Mouse (Mus musculus): ENCODE data around the gene Zbtb17. TPM values are rescaled to one million over a fixed set of nuclear protein-coding genes. Genes with fewer than 3 reads are reported as not detected.
A peak's percentile ranks its signal among the peaks of the same experiment; 100 is the strongest.

Gene Zbtb17
- 12.6 and 16.4 TPM in 2 replicates for polyA plus RNA-seq (2012; ENCODE audit: insufficient read depth, insufficient read length, missing spikeins)

DNA sequence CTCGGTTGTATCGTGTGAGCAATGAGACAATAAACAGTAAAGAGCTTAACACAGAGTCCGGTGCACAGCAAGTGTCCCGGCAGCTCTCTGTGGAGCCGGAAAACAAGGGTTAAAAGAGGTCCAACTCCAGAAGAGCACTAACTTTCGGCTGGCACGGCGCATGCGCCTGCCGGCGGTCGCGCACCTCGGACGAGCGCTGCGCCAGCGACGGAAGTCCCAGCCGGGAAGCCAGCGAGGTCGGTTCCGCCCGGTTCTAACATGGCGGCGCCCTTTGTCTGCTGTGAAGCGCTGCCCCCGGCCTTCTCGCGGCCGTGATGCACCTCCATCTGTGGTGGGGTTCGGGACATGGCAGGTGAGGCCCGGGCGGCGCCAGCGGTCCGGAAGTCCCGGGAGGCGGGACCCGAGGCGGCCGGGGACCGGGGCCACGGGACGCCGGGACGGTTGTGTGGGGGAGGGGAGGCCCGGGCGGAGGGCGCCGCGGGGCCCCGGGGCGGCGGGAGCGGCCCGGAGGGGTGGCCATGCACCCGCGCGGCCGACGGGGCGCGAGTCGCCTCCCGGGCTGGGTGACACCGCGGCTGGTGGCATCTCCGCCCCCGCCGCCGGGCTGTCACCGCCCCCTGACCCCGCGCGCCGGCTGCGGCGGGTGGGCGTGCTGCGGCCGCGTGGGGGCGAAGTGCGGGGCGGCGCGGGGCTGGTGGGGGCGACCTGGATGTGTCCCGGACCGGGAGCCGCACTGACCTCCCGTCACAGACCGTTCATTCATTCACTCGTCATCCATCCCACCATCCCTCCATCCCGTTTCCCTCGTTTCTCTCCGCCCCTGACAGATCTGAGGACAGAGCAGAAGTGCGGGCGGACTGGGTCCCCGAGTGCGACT lies at the start of gene Zbtb17:
Zbtb17 (plus strand) TSS at position 204 of the 877 bp plus-strand sequence.
- Histone ChIP-seq H3K4me3 (ENCODE audit: insufficient read depth, low read length) (peak within 1 kb of the TSS; percentile 93), H3K27ac (ENCODE audit: insufficient read depth, low read depth, low read length) (peak within 1 kb of the TSS; percentile 56), H3K4me1 (ENCODE audit: control insufficient read depth, insufficient read depth, low read length) (peaks cover 18% of the 10 kb centered on the region)
- TF ChIP-seq POLR2A (IDR thresholded peaks at IDR 0.05; ENCODE audit: borderline replicate concordance, low read depth, low read length) = no peak
- no peak for TF ChIP-seq CTCF (IDR thresholded peaks at IDR 0.05; ENCODE audit: low read depth, low read length)

- Histone ChIP-seq H3K4me3 (ENCODE audit: insufficient read depth, low read length) (no peak overlapping the region), H3K4me1 (ENCODE audit: control insufficient read depth, insufficient read depth, low read length) (no peaks in the 10 kb centered on the region), H3K27ac (ENCODE audit: insufficient read depth, low read depth, low read length) (no peak overlapping the region)
- TF ChIP-seq CTCF (IDR thresholded peaks at IDR 0.05; ENCODE audit: low read depth, low read length) = no peak
Observed at GRCm38 (mm10) chr4:141394751-141395150, 49.7 kb upstream of the Zbtb17 start.

GRCm38 (mm10) chr4:141397861-141398260 lies 46.6 kb upstream of the Zbtb17 start:
- Histone ChIP-seq H3K4me3 (ENCODE audit: insufficient read depth, low read length) (no peak overlapping the region), H3K4me1 (ENCODE audit: control insufficient read depth, insufficient read depth, low read length) (no peaks in the 10 kb centered on the region), H3K27ac (ENCODE audit: insufficient read depth, low read depth, low read length) (no peak overlapping the region)
- TF ChIP-seq CTCF (IDR thresholded peaks at IDR 0.05; ENCODE audit: low read depth, low read length) = no peak
- TF ChIP-seq POLR2A (IDR thresholded peaks at IDR 0.05; ENCODE audit: borderline replicate concordance, low read depth, low read length) = no peak

DNA sequence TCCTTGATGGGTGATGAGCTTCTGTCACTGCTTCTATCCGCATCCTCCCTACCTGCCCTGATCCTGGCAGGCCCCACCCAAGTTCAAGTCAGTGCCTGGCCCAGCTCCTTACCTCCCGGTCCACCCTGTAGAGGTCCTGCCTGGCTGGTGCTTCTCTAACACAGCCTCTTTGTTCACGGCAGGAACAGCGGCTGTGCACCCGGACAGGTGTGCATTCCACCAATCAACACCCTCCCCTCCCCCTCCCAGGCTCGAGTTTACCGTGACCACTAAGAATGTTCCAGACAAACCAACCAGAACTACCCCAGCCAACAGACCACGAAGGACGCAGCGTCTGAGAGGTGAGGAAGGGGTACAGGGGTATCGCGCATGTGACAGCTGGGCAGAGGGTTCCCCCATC lies 45.9 kb upstream of the Zbtb17 start, which contains the start of gene Clcnka:
Clcnka (minus strand) TSS at position 180 of the 400 bp plus-strand sequence.
- H3K4me1 ChIP-seq (ENCODE audit: control insufficient read depth, insufficient read depth, low read length) = no peaks in the 10 kb centered on the region
- no peak within 1 kb of the TSS for H3K4me3 ChIP-seq (ENCODE audit: insufficient read depth, low read length)
- no peak within 1 kb of the TSS for H3K27ac ChIP-seq (ENCODE audit: insufficient read depth, low read depth, low read length)
- TF ChIP-seq CTCF (IDR thresholded peaks at IDR 0.05; ENCODE audit: low read depth, low read length) = no peak
- no peak for TF ChIP-seq POLR2A (IDR thresholded peaks at IDR 0.05; ENCODE audit: borderline replicate concordance, low read depth, low read length)

DNA sequence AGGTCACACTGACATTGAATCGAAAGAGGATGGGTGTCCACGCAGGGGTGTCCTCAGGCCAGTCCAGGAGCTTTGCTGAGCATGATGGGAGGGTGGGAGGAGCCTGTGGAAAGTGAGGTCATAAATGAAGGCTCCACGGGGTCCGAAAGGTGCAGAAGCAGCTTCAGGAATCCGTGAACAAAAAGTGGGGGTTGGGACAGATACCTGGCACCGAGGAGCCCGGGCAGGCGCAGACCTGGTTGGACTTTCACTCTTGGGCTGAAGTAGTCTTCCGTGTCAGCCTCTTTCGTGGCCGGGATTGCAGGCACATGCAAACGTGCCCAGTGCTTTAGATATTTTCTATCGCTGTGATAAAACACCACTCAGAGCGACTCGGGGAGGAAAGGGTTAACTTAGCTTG lies 44.3 kb upstream of the Zbtb17 start:
- TF ChIP-seq CTCF (IDR thresholded peaks at IDR 0.05; ENCODE audit: low read depth, low read length) (no peak), POLR2A (IDR thresholded peaks at IDR 0.05; ENCODE audit: borderline replicate concordance, low read depth, low read length) (no peak)
- Histone ChIP-seq H3K27ac (ENCODE audit: insufficient read depth, low read depth, low read length) (no peak overlapping the region), H3K4me1 (ENCODE audit: control insufficient read depth, insufficient read depth, low read length) (no peaks in the 10 kb centered on the region), H3K4me3 (ENCODE audit: insufficient read depth, low read length) (no peak overlapping the region)

DNA sequence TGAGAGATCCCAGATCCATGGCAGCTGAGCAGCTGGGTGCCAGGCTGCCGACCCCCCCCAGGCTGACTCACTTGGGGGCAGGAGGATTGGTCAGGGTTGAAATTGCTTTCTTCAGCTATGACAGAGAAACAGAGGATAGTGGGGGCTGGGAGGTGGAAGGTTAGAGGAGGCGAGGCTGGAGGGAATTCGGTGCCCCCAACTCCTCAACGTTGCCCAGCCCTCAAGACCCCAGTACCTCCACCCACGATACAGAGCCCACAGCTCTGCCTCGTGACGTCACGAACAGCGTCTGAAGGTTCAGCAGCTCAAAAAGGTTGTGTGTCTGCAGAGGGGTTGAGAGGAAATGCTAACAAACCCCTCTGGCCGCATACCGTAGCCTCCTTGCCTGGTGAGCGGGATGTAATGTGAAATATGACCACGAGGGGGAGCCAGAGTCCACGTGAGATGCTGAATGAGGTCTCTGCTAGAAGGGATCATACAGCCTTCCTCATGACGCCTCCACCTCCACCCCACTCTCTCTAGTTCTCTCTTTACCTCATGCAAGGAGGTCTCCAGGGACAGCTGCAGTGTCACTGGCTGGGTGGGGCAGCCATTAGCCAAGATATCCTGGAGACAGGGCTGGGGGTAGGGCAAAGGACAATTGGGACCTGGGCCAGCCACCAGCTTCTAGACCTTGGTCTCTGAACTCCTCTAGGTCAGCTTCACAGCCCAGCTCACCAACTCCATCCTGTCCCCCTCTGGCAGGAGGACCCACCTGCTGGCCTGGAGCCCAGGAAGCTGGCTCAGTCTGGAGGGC lies 39.7 kb upstream of the Zbtb17 start:
- no peak overlapping the region for H3K27ac ChIP-seq (ENCODE audit: insufficient read depth, low read depth, low read length)
- TF ChIP-seq CTCF (IDR thresholded peaks at IDR 0.05; ENCODE audit: low read depth, low read length) (peak; percentile 69; the same call in 1 of the 2 replicates), POLR2A (IDR thresholded peaks at IDR 0.05; ENCODE audit: borderline replicate concordance, low read depth, low read length) (no peak)
- no peak overlapping the region for H3K4me3 ChIP-seq (ENCODE audit: insufficient read depth, low read length)
- H3K4me1 ChIP-seq (ENCODE audit: control insufficient read depth, insufficient read depth, low read length) = peaks cover 2% of the 10 kb centered on the region; the same call in 1 of the 2 replicates

DNA sequence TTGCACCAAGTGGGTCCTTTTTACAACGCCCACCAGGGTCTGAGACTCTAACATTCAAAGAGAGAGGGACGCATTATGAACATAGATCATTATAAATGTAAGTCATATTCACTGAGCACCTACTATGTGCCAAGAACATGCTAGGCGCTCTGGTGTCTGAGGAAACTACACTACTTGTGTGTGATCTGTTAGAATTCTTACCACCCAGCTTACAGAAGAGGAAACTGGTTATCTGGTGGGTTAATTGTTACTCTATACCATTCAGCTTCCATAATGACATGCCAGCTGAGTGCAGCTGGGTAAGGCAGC lies 39.2 kb upstream of the Zbtb17 start:
- TF ChIP-seq POLR2A (IDR thresholded peaks at IDR 0.05; ENCODE audit: borderline replicate concordance, low read depth, low read length) (no peak), CTCF (IDR thresholded peaks at IDR 0.05; ENCODE audit: low read depth, low read length) (no peak)
- Histone ChIP-seq H3K4me3 (ENCODE audit: insufficient read depth, low read length) (no peak overlapping the region), H3K4me1 (ENCODE audit: control insufficient read depth, insufficient read depth, low read length) (peaks cover 2% of the 10 kb centered on the region; the same call in 1 of the 2 replicates), H3K27ac (ENCODE audit: insufficient read depth, low read depth, low read length) (no peak overlapping the region)

- Histone ChIP-seq H3K4me3 (ENCODE audit: insufficient read depth, low read length) (no peak overlapping the region), H3K4me1 (ENCODE audit: control insufficient read depth, insufficient read depth, low read length) (peaks cover 2% of the 10 kb centered on the region; the same call in 1 of the 2 replicates), H3K27ac (ENCODE audit: insufficient read depth, low read depth, low read length) (no peak overlapping the region)
- TF ChIP-seq POLR2A (IDR thresholded peaks at IDR 0.05; ENCODE audit: borderline replicate concordance, low read depth, low read length) = no peak
- peak; percentile 41; the same call in 1 of the 2 replicates for TF ChIP-seq CTCF (IDR thresholded peaks at IDR 0.05; ENCODE audit: low read depth, low read length)
Observed at GRCm38 (mm10) chr4:141406516-141407299, 37.7 kb upstream of the Zbtb17 start.

- H3K27ac ChIP-seq (ENCODE audit: insufficient read depth, low read depth, low read length) = no peak overlapping the region
- peaks cover 5% of the 10 kb centered on the region for H3K4me1 ChIP-seq (ENCODE audit: control insufficient read depth, insufficient read depth, low read length)
- H3K4me3 ChIP-seq (ENCODE audit: insufficient read depth, low read length) = no peak overlapping the region
- TF ChIP-seq POLR2A (IDR thresholded peaks at IDR 0.05; ENCODE audit: borderline replicate concordance, low read depth, low read length) = no peak
- no peak for TF ChIP-seq CTCF (IDR thresholded peaks at IDR 0.05; ENCODE audit: low read depth, low read length)
Observed at GRCm38 (mm10) chr4:141408577-141408976, 35.9 kb upstream of the Zbtb17 start.
